Mouse (Mus musculus) spleen, postnatal 10 days (tissue): ENCODE measurements around the gene Coq7.

ENCODE experiments used
- DNase-seq, 2 experiments: peaks; one replicate each; pipeline ENCODE4 v3.0.0; 2021 to 2022; ENCODE audit warnings: low spot score in 2 of 2

Gene Coq7

DNA sequence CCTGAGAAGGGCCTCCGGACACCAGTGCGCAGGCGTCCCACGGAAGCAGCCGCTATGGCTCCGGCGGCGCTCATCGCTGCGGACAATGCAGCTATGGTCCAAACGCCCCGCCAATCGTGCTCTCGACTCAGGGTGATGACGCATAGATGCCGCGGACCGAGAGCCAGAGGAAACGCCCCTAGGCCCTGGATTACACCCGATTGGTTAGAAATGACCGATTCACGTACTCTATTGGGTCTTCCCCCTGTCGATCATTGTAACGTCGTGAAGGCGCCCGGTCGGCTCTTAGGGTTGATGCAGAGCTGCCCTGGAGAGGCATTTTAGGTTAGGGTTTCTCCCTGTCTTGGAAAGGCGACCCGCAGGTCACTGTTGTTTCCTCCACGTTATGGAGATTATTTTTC, at the start of gene Coq7:
Coq7 (minus strand) TSS at position 179 of the 401 bp plus-strand sequence.
- DNase-seq: peak; percentile 92 to 95

DNA sequence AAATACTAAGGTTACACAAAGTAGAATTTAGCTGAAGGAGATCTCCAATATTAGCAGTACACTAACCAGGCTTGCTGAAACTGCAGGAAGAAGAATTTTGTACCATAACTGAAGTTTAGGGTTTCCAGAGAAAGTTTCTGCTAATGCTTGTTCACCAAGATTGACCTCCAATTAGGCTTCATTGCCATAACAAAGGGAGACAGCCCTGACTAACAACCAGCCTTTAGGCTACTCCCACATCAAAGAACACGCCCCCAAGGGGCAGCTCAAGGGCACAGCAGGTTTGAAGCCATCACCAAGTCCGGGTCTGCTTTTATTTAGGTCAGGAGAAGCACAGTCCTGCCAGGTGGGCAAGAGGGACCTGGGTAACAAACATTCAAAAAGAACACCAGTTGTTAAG, 46.8 kb upstream of the Coq7 start:
- DNase-seq: no peak

DNA sequence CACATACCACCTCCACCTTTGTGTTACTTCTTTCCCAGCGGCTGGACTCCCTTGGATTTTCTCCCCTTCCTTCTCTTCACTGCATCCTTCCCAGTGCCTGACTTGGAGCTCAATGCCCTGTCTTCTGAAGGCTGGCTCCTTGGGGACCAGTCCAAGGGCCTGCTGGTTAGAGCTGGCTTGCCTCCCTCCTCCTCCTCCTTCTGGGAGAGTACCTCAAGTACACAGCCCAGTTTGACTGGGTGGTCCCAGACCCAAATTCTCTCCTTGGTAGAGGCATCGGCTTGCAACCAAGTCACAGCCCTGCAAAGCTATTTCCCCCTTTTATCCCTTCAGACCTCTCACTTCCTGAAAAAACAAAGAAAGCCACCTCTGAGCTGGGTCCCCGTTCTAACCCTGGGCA, 45.1 kb upstream of the Coq7 start:
- no peak for DNase-seq

DNA sequence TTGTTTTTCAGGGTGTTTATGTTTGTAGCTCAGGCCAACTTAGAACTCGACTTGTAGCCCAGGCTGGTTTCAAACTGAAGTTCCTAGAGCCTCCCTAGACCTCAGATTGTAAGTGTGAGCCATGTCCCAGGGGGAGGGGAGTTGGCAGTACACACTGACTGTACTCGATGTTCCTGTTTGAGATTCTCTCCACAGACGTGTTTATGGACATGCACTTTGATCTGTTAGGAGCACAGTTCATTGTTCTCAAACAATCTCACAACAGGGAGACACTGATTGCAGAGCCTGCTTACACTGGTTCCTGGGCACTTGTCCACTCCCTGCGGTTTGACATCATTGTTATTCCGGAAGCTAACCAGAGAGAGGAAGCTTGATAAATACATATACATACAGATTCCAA, 38.9 kb upstream of the Coq7 start:
- no peak for DNase-seq

DNA sequence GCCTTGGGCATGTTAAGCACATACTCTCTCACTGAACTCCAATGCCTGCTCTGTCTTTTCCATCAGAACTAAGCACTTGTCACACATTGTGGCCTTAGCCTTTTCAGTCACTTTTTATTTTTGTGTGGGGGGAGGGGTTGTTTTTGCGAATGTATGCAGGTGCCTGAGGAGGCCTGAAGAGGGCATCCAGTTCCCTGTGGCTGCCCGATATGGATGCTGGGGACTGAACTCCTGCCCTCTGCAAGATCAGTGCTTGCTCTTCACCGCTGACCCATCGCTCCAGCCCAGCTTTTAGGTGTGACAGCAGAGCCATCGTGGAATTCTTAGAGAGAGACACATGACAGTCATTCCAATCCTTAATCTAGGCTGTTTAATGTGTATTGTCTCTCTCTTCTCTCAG, 38.2 kb upstream of the Coq7 start:
- no peak for DNase-seq

DNA sequence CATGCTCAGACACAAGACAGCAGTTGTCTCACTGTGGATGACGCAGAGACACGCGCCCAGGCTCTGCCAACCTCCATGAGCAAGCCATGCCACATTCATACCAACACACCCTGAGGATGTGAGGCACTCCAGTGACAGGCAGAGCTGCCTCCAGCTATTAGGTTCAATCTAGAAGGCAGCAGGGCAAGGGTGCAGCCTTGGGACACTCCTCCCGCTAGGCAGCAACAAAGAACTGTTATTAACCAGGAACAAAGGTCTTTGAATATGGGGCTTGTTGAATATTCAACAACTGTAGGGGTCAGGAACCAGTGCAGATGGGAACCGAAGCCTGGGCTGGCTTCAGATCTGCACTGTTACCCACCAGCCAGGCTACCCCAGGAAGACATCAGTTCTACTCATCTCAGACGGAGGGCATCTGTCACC, 36.0 kb upstream of the Coq7 start:
- no peak for DNase-seq

DNA sequence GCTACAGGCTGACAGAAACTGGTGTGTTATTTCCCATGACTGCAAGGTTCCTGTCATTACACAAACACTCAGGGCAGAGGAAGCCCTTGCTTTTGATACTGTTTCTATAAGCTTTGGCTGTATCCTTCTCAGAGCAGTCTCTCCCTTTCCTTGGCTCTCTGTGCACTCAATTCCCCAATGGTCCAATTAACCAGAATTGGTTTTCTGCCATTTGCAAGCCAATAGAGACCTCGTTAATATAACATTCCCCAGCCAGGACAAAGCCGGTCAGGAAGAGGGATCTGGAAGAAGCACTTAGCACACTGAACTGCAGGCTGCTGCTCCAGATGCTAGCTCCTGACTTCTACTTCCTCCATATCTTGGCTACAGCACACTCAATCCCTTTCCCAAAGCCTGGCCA, 21.1 kb upstream of the Coq7 start:
- no peak for DNase-seq

DNA sequence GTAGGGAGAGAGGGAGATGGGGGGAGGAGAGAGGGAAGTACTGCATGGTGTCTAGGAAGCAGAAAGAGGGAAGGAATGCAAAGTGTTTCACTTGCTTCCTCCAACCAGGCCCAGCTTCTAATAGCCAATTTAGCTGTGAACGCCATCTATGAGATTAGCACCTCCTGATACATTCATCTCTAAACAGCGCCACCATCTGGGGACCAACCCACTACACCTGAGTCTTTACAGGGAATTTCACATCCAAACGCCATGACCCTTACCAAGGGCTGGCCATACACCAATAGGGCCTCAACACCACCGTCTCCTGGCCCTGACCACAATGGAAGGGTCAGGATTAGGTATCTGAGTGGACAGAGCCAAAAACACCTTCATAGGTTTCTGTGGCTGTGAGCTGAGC, 20.7 kb upstream of the Coq7 start:
- no peak for DNase-seq

DNA sequence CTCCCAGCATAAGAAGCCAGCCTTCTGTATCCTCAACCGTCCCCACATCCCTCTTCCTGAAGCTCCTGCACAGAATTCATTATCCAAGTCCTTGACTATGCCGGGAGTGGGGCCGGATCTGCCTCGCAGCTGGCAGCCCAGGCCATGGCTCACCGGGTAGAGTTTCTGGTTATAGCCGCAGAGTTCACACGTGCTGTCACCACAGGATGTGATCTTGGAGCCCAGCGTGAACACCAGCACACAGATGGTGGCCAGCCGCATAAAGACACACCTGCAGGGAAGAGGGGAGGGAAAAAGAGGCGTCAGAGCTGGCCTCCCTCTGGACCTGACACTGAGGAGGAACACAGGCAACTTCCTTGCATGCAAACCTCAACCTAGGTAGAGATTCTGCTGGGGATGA, 14.3 kb upstream of the Coq7 start:
- DNase-seq: no peak

DNA sequence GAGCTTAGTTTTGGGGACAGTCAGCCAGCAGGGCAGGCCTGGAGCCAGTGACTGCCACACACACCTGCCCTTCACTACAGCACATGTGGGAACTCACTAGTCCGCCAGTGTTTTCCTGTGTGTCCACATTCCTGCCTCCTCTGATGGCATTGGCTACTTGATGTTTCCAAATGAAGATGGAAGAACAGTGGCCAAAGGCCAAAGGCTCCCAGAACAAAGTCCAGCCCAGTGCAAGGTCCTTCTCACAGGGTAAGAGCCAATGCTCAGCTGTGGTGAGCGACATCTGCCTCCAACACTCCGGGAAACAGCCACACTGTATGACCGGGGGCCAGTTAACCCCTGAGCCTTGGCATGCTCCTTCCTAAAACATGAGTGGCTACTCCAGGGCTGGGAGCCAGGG, 11.0 kb upstream of the Coq7 start:
- DNase-seq: no peak

DNA sequence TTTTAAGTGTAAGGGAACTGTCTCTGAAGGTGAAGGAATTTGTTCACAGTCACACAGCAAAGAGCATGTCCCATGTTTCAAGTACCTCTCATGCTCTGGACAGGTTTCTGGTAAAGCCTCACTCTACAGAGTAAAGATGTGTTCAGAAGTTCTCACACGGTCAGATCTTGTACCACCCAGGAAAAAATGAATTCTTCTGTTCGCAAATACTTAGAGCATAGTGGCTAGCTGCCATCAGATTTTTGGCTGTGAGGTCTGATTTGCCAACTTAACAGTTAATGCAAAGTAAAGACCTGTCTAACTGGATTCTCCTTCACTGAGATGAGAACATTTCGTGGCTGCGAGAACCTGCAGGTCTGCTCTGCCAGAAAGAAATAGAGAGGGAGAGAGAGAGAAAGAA, 1.9 kb upstream of the Coq7 start:
- DNase-seq: no peak

DNA sequence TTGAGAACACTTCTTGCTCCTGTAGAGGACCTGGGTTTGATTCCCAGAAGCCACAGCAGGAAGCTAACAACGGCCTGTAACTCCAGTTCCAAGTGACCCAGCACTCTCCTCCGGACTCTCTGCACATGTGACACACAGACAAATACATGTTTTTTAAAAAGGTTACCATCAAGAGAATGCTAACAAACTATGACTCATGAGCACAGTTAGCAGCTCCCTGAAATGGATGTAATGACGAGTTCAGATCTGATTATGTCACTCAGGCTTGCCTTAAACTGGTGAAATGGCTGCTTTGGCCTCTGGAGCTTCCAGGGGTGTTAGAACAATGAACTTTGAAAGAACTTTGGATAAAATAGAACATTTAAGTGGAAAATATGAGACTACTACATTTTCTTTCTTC, 1.2 kb upstream of the Coq7 start:
- DNase-seq: no peak

DNA sequence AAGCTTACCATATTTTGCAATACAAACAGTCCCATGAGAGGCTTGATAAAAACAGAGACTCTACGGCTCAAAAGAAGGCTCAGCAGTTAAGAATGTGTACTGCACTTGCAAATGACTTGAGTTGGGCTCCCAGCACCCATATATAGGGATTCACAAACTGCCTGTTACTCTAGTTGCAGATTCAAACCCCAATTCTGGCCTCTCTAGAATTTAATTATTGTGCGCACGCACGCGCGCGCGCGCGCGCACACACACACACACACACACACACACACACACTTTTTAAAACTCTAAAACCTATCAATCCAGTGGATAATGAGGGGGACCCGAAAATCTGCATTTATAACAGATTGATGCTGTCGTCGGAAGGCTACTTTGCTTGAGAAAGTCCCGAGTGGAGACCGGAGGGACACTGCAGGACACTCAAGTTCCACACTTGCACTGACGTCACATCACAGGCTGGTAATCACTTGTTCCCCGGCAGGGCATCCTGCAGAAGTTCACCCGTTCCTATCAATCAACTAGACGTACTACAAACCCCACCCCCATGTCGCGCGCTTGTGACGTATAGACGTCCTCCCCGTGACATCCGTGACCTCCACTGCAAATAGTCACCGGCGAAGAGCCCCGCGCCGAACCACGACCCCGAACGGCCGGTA, 508 bp downstream of the Coq7 start:
- peak in 1 of 2 experiments; percentile 99 for DNase-seq

DNA sequence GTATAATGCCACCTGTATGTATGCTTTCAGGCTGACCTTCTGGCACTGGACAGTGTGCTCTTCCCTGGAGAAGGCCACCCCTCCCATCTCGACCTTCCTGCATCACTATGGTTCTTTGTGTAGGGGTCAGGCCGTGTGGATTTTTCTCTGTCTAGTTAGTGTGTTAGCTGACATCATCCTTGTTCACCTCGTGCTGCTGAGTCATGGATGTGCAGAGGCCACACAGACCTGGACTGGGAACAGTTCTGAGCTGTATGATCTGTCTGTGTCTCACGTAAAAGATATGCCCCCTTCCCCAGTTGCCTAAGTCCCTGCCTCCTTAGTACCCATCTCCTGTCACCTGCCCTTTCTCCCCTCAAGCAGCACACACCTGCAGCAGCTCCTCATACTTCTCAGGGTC, 6.2 kb downstream of the Coq7 start:
- DNase-seq: no peak

DNA sequence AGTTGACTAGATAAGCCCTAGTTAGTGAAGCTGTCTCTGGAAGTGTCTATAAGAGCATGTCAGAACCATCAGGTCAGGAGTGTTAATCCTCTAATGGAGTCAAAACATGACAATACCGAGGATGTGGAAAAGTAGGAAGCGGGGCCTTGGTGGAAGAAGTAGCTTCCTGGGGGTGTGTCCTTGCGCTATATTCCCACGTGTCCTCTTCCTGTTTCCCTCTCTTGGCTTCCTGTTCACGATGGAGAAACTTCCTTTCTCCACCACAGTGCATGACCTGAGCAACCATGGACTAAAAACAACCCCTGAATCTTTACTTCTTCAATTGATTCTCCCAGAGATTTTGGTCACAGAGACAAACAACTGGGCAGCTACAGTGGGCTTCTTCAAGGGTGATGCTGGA, 11.1 kb downstream of the Coq7 start:
- no peak for DNase-seq

DNA sequence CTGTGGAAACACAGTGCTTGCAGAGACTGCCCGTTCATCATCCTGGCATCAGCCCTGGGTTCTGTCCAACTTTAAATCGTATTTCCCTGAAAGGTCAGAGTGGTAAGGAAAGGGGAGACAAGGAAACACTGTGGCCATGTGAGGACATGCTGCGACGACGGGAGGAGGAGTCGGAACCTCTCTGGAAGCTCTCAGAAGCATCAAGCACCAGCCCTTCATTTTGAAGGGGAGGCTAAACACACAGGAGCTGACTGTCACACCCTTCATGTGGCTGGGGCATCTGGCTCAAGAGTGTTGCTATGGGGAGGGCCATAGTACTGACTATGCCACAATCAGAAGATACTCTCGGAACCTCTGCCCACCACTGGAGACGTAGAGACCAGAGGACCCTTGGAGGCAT, 13.5 kb downstream of the Coq7 start:
- no peak for DNase-seq

DNA sequence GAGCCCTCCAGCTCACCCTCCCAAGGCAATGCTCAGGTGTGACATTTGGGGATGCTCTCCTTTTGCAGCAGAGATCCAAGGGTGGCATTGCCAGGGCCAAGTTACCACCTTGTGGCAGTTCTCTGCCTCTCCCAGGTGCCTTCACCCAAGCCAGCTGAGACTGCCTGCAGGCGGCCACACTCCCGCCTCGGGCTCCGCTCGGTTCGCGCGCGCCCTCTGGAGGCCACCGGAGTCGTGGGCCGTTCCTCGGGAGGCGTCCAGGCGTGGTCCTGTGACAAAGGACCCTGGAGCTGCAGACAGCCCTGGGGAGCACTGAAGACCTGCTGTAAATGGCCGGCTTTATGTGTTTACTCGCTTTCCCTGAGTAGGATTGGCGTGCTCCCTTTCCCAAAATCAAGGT, 14.5 kb downstream of the Coq7 start:
- peak; percentile 55 to 84 for DNase-seq

DNA sequence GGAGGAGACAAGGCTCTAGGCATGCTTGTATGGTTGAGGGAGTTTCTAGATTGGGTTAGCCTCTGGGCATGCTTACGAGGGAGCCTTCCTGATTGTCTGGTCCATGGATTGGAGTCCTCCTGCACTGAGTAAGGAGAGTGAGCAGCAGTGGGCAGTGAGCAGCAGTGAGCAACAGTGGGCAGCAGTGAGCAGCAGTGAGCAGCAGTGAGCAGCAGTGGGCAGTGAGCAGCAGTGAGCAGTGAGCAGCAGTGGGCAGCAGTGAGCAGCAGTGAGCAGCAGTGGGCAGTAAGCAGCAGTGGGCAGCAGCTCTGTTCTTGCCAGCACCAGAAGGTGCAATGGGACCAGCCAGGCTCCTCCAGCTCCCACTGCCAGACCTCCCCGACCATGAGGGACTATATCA, 15.3 kb downstream of the Coq7 start:
- DNase-seq: no peak

DNA sequence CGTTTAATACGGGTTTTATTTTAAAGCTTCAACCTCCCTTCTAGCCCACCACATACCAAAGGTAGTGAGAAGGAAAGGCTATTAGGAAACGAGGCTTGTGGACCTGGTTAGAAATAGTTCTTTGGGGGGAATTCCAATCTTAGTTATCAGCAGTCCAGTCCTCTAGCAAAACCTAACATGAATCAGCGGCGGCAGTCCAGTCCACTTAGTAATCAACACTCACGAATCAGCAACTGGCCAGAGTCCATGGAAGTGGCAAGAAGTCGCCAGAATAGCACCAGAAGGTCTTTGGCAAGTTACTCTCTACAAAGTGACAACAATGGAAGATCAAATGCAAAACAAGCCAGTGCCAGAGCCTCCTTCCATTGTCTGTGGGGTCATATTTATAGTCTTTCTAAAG, 24.6 kb downstream of the Coq7 start:
- no peak for DNase-seq

DNA sequence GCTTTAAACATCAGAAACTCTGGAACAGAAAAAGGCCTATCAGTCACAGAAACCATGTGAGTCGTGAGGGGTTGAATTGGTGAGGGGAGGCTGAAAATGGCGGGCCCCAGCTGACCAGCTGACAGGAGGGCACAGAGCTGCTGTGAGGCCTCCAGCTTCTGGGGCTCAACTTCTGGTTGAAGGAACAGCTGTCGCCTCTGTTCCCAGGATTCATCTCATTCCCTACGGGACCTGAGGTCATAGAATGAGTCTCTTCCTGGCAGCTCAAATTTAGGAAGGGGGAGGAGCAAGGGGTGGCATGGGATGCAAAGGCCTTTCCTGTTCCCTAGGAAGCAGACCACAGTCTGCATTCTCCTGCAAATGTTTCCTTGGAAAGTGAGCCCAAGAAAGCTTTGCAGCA, 29.3 kb downstream of the Coq7 start:
- DNase-seq: no peak

DNA sequence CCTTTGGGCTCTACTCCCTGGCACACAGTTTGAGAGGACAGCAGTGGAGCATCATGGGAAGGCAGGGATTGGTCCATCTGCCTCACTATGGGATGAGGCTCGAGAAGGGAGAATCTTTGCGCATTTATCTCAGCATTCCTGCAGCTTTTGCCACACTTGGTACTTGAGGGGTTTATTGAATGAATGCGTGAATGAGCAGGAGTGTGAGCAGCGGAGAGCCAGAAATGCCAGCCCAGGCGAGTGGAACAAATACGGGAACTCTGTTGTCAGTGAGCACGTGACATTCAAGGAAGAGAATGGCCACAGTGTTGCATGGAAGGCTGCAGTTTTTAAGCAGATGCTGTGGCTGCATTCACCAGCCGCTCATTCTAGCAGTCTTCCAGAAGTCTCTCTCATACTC, 30.8 kb downstream of the Coq7 start:
- no peak for DNase-seq

DNA sequence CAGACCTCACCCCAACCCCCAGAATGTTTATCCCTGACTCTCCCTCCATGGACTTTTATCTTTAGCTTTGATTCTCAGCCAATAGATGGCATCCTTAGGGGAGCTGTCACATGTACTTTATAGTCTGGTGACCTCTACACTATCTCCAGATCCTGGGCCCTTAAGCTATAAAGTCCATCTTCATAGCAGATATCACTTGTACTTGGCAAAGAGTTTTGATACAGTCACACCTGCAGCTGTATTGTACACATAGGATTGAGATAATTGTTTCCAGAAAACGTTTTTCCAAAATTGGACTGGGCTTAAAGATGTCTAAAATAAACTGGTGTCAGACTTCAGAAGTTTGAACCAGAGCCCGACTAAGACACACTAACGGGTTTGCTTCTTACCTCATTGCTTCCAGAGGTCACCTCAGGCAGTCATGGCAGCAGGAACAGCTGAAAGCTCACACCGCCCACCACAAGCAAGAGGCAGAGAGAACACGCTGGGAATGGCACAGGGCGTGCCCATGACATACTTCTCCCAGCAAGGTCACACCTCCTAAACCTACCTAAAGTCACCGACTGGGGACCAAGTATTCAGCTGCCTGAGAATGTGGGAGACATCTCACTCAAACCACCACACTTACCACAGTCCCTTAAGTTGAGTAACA, 33.2 kb downstream of the Coq7 start:
- no peak for DNase-seq

DNA sequence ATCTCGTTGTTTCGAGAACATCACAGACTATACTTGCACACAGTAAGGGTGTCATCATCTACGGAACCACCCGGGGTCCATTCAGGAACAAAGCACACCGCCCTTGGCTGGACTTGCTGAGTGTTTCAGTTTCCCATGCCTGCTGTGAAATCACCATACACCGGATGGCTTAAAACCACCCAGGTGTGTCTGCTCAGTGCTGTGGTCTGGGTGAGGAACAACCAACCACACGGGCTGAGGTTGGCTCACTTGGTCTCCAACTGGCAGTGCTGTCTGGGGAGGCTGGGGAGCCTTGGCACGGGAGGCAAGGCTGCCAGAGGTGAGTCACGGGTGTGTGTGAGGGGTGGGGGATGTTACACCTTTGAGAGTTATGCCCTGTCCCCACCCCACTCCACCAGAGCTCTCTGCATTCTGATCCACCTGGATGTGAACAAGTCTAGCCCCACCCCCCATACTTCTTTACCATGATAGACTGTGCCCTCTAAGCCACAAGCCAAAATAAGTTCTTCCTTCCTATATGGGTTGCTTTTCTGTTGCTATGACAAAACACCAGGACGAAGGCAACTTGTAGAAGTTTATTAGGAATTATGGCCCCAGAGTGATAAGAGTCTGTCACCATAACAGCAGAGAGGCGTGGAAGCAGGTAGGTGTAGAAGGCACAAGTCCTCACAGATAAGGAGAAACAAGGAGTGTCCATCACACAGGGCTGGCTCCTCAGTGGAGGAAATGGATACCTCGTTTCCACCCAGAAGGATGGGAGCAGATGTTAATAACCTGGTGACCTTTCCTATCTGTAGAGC, 34.0 kb downstream of the Coq7 start:
- DNase-seq: no peak
